ENCODE assay signal across 12 mouse cellular contexts in the genomic region with DNA sequence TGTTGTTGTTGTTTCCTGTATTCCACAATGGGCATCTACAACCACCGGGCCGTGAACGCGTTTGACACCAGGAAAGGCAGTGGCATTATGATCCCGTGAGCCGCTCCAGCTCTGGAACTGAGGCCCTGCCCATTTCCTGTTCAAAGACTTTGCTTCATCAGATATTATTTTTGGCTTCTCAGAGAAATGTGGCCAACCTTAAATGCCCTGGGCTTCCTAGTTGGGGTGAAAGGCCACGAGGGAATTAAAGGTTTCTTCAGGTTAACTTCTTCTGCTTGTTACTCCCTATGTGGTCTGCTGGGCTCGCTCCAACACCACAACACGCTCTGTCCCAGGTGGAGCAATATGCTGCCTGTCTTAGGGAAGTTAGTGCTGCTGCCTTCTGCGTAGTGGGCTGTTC.
A peak's percentile ranks its signal among the peaks of the same experiment; 100 is the strongest.
DNase-seq lines count a peak whose midpoint lies in the region; ATAC-seq lines count a peak whose summit lies in the region.
"Had no signal": no experiment of that assay in that cellular context is flagged by ENCODE, and none has a peak within 500 bp of the region (broad histone marks: within the 10 kb centered on the region; RNA-seq: fewer than 3 reads in every experiment).

No protein-coding gene starts in this region.

- no peaks in the 10 kb centered on the region for H3K36me3 ChIP-seq in heart, embryonic 11.5 days (ENCODE audit: control insufficient read depth, insufficient read depth, low read length)
- H3K36me3 ChIP-seq in neural tube, embryonic 11.5 days (ENCODE audit: control insufficient read depth, insufficient read depth, low read length) = no peaks in the 10 kb centered on the region

- WGBS in heart, embryonic 11.5 days (ENCODE audit: insufficient replicate concordance) = 66% methylated on average over 10 of the region's 10 CpGs
- WGBS in neural tube, embryonic 11.5 days = 90% methylated on average over 10 of the region's 10 CpGs

- ATAC-seq in heart, embryonic 11.5 days (replicated peaks; ENCODE audit: insufficient number of reproducible peaks, low FRiP score, low TSS enrichment) = no peak
- ATAC-seq in neural tube, embryonic 11.5 days (ENCODE audit: insufficient read depth, low FRiP score, low TSS enrichment) = no peak
- ATAC-seq: inflammation-experienced regulatory T-cells, adult 6 months had no signal

- no peak overlapping the region for H3K4me3 ChIP-seq in heart, embryonic 11.5 days (ENCODE audit: low read depth, low read length)
- no peak overlapping the region for H3K4me3 ChIP-seq in neural tube, embryonic 11.5 days (ENCODE audit: low read depth, low read length)
- H3K4me3 ChIP-seq: myocyte had no signal

- H3K4me1 ChIP-seq in heart, embryonic 11.5 days (ENCODE audit: control insufficient read depth, insufficient read depth, low read length) = 0 out of 2 replicates have a peak, but pooled peaks cover 2% of the 10 kb centered on the region
- H3K4me1 ChIP-seq in neural tube, embryonic 11.5 days (ENCODE audit: control insufficient read depth, insufficient read depth, low read length) = no peaks in the 10 kb centered on the region

- H3K27me3 ChIP-seq in heart, embryonic 11.5 days (ENCODE audit: control insufficient read depth, insufficient read depth, low read length) = no peaks in the 10 kb centered on the region
- H3K27me3 ChIP-seq in neural tube, embryonic 11.5 days (ENCODE audit: control insufficient read depth, insufficient read depth, low read length) = no peaks in the 10 kb centered on the region

- no peak overlapping the region for H3K9ac ChIP-seq in heart, embryonic 11.5 days (ENCODE audit: low read depth, low read length)
- no peak overlapping the region for H3K9ac ChIP-seq in neural tube, embryonic 11.5 days (ENCODE audit: low read length)

- no peaks in the 10 kb centered on the region for H3K9me3 ChIP-seq in heart, embryonic 11.5 days (replicated peaks; ENCODE audit: control insufficient read depth, low read length)
- no peaks in the 10 kb centered on the region for H3K9me3 ChIP-seq in neural tube, embryonic 11.5 days (ENCODE audit: control insufficient read depth, low read length)

- no peak overlapping the region for H3K27ac ChIP-seq in heart, embryonic 11.5 days (ENCODE audit: low read depth, low read length)
- H3K27ac ChIP-seq in neural tube, embryonic 11.5 days (ENCODE audit: low read depth, low read length) = no peak overlapping the region

- no peak overlapping the region for H3K4me2 ChIP-seq in heart, embryonic 11.5 days
- H3K4me2 ChIP-seq in neural tube, embryonic 11.5 days (ENCODE audit: low read depth) = no peak overlapping the region

- peak; percentile 95 for DNase-seq in heart, adult 11 months
- peak; percentile 21 for DNase-seq in neural tube, embryonic 11.5 days (ENCODE audit: low spot score)
- DNase-seq in neural tube, embryonic 10.5 days (ENCODE audit: extremely low spot score, low spot score) = no peak
- peak; percentile 12 for DNase-seq in heart, postnatal 4 days
- DNase-seq in skeletal muscle tissue, adult 2 months (ENCODE audit: low read depth, low spot score) = peak; percentile 20
- DNase-seq in urinary bladder, postnatal 25 days (ENCODE audit: low spot score) = no peak
- no peak for DNase-seq in ovary, adult 18-20 months (ENCODE audit: low spot score)
- DNase-seq: liver; thymus, postnatal 4 days had no signal

Comparison
In these comparisons a context has a peak if more than half of its experiments do, and no peak if none do; other contexts are left out.
1. DNase-seq: peak in heart, adult 11 months (single experiment), neural tube, embryonic 11.5 days (single experiment), heart, postnatal 4 days (single experiment) and skeletal muscle tissue, adult 2 months (single experiment); none in neural tube, embryonic 10.5 days (single experiment), urinary bladder, postnatal 25 days (single experiment) and ovary, adult 18-20 months (single experiment).